Mouse (Mus musculus) MEL (cell line): ENCODE measurements around the gene Col8a2.

Experiments used
- CTCF ChIP-seq, 3 experiments: IDR thresholded peaks in 2 of 3; conservative IDR thresholded peaks in 1 of 3; 2 replicates each; pipeline ENCODE4 v1.5.1; 2011 to 2012; ENCODE audit warnings: low read length in 3 of 3, low read depth in 2 of 3, mild to moderate bottlenecking in 2 of 3, improper control_type of control experiment in 1 of 3, inconsistent platforms in 1 of 3, mixed read lengths in 1 of 3, moderate library complexity in 1 of 3; ENCODE audit not compliant: control insufficient read depth in 1 of 3, insufficient read depth in 1 of 3, poor library complexity in 1 of 3, severe bottlenecking in 1 of 3
- ETS1 ChIP-seq: IDR thresholded peaks from 2 replicates; pipeline ENCODE4 v1.6.1; 2012; ENCODE audit warnings: low read depth, mild to moderate bottlenecking, inconsistent platforms, low read length, improper control_type of control experiment, moderate library complexity
- MAZ ChIP-seq: IDR thresholded peaks from 2 replicates; pipeline ENCODE4 v1.6.1; 2012; ENCODE audit warnings: low read depth, mild to moderate bottlenecking, inconsistent platforms, low read length, improper control_type of control experiment
- POLR2A ChIP-seq, 2 experiments: IDR thresholded peaks; 2 replicates each; pipeline ENCODE4 v1.6.1; 2011 to 2012; ENCODE audit warnings: low read length in 2 of 2, mild to moderate bottlenecking in 2 of 2, control low read depth in 1 of 2, improper control_type of control experiment in 1 of 2, low read depth in 1 of 2, moderate library complexity in 1 of 2; ENCODE audit not compliant: control insufficient read depth in 1 of 2, insufficient read depth in 1 of 2, poor library complexity in 1 of 2
- POLR2AphosphoS2 ChIP-seq: IDR thresholded peaks from 2 replicates; pipeline ENCODE4 v1.6.1; 2011; ENCODE audit warnings: low read length, improper control_type of control experiment
- RAD21 ChIP-seq: IDR thresholded peaks from 2 replicates; pipeline ENCODE4 v1.6.1; 2011; ENCODE audit warnings: mild to moderate bottlenecking, low read depth, low read length, improper control_type of control experiment
- RCOR1 ChIP-seq: IDR thresholded peaks from 2 replicates; pipeline ENCODE4 v1.6.1; 2012; ENCODE audit warnings: low read depth, mild to moderate bottlenecking, inconsistent platforms, low read length, improper control_type of control experiment
- TBP ChIP-seq: IDR thresholded peaks from 2 replicates; pipeline ENCODE4 v1.8.0; 2011; ENCODE audit warnings: low read depth, low read length, improper control_type of control experiment

GRCm38 (mm10) chr4:126360069-126360468, 73.5 kb downstream of the Col8a2 start:
- TF ChIP-seq TBP, result no peak
- TF ChIP-seq RAD21, result no peak
- no peak for TF ChIP-seq MAZ
- TF ChIP-seq POLR2A (IDR thresholded peaks at IDR 0.05; ENCODE audit: control insufficient read depth in 1 of 2, insufficient read depth in 1 of 2, low read depth in 1 of 2, low read length in 2 of 2, poor library complexity in 1 of 2), result no peak
- TF ChIP-seq CTCF (IDR thresholded peaks at IDR 0.05 in 2 of 3, conservative IDR thresholded peaks at IDR 0.05 in 1 of 3; ENCODE audit: control insufficient read depth in 1 of 3, insufficient read depth in 1 of 3, low read depth in 2 of 3, low read length in 3 of 3, poor library complexity in 1 of 3, severe bottlenecking in 1 of 3), result no peak
- no peak for TF ChIP-seq ETS1
- TF ChIP-seq POLR2AphosphoS2, result no peak
- TF ChIP-seq RCOR1, result no peak
